Mouse (Mus musculus): ENCODE measurements around the gene Ell.
"Not testable (repeated sequence)": the region's sequence is repeated elsewhere in the genome, so short reads cannot be mapped to it uniquely, and the experiment has no call there.

The Ell gene

GRCm38 (mm10) chr8:70506328-70507026, 32.8 kb upstream of the Ell start, which contains the start of gene Rex1bd:
TSS of gene Rex1bd (minus strand) at chr8:70506752.
- DNase-seq (ENCODE audit: low read depth) = peak; percentile 88

GRCm38 (mm10) chr8:70507027-70507393, 32.2 kb upstream of the Ell start:
- no peak for DNase-seq (ENCODE audit: low read depth)

- DNase-seq (ENCODE audit: low read depth) = no peak
Observed at GRCm38 (mm10) chr8:70509281-70509952, 29.8 kb upstream of the Ell start.

- peak; percentile 95 for DNase-seq (ENCODE audit: low read depth)
Observed at GRCm38 (mm10) chr8:70510228-70510915, 28.9 kb upstream of the Ell start, which contains the start of gene Uba52. TSS of gene Uba52 (minus strand) at chr8:70510801.

- not testable (repeated sequence) for DNase-seq (ENCODE audit: low read depth)
Observed at GRCm38 (mm10) chr8:70511174-70511573, 28.1 kb upstream of the Ell start.

GRCm38 (mm10) chr8:70511770-70512169, 27.5 kb upstream of the Ell start:
- DNase-seq (ENCODE audit: low read depth) = no peak

- DNase-seq (ENCODE audit: low read depth) = no peak
Observed at GRCm38 (mm10) chr8:70512253-70512903, 26.9 kb upstream of the Ell start.

GRCm38 (mm10) chr8:70513441-70513840, 25.8 kb upstream of the Ell start:
- DNase-seq (ENCODE audit: low read depth) = no peak

GRCm38 (mm10) chr8:70517940-70518643, 21.2 kb upstream of the Ell start:
- DNase-seq (ENCODE audit: low read depth) = no peak

GRCm38 (mm10) chr8:70519043-70519442, 20.2 kb upstream of the Ell start:
- no peak for DNase-seq (ENCODE audit: low read depth)

GRCm38 (mm10) chr8:70519606-70520005, 19.7 kb upstream of the Ell start:
- no peak for DNase-seq (ENCODE audit: low read depth)

- DNase-seq (ENCODE audit: low read depth) = peak; percentile 97
Observed at GRCm38 (mm10) chr8:70522592-70523403, 16.5 kb upstream of the Ell start.

- DNase-seq (ENCODE audit: low read depth) = no peak
Observed at GRCm38 (mm10) chr8:70527111-70527511, 12.1 kb upstream of the Ell start.

- DNase-seq (ENCODE audit: low read depth) = peak; percentile 88
Observed at GRCm38 (mm10) chr8:70527512-70528181, 11.6 kb upstream of the Ell start, which contains the start of the genes Fkbp8 and Kxd1. TSS of gene Fkbp8 (plus strand) at chr8:70527724. TSS of gene Kxd1 (minus strand) at chr8:70527956.

GRCm38 (mm10) chr8:70528182-70528797, 11.0 kb upstream of the Ell start:
- DNase-seq (ENCODE audit: low read depth) = no peak

GRCm38 (mm10) chr8:70529299-70529698, 10.0 kb upstream of the Ell start:
- DNase-seq (ENCODE audit: low read depth) = no peak

GRCm38 (mm10) chr8:70529741-70530161, 9.5 kb upstream of the Ell start:
- no peak for DNase-seq (ENCODE audit: low read depth)

- no peak for DNase-seq (ENCODE audit: low read depth)
Observed at GRCm38 (mm10) chr8:70530314-70530713, 8.9 kb upstream of the Ell start.

- DNase-seq (ENCODE audit: low read depth) = no peak
Observed at GRCm38 (mm10) chr8:70534281-70534680, 5.0 kb upstream of the Ell start.

GRCm38 (mm10) chr8:70535221-70535620, 4.0 kb upstream of the Ell start:
- DNase-seq (ENCODE audit: low read depth) = no peak
